Mouse (Mus musculus): Measurements from ENCODE around the gene Mkrn1.

- peak; percentile 52 for TF ChIP-seq CTCF (IDR thresholded peaks at IDR 0.05; ENCODE audit: low read depth)
- no peak for TF ChIP-seq EP300 (IDR thresholded peaks at IDR 0.05; ENCODE audit: low read depth)
Observed at GRCm38 (mm10) chr6:39460040-39460439, 39.8 kb upstream of the Mkrn1 start.
